ENCODE assay signal across 27 mouse cellular contexts in genomic region chr6:57567630-57568029, GRCm38 (mm10).
"Had no signal": no experiment of that assay in that cellular context is flagged by ENCODE, and none has a peak within 500 bp of the region (broad histone marks: within the 10 kb centered on the region; RNA-seq: fewer than 3 reads in every experiment).

No protein-coding gene starts in this region.

- H3K4me3 ChIP-seq: gastrocnemius, adult 2 months; heart, adult 2 months; heart, embryonic 13.5 days; heart, embryonic 15.5 days; hindbrain, embryonic 13.5 days; hindbrain, embryonic 15.5 days; kidney, embryonic 15.5 days; layer of hippocampus, adult 2 months; left cerebral cortex, adult 2 months; limb, embryonic 10.5 days; limb, embryonic 12.5 days; liver, embryonic 13.5 days; liver, embryonic 15.5 days had no signal

- H3K9me3 ChIP-seq: heart, embryonic 13.5 days; heart, embryonic 15.5 days; hindbrain, embryonic 13.5 days; hindbrain, embryonic 15.5 days; kidney, embryonic 15.5 days; limb, embryonic 10.5 days; limb, embryonic 12.5 days; liver, embryonic 13.5 days; liver, embryonic 15.5 days had no signal

- H3K27me3 ChIP-seq: heart, embryonic 13.5 days; heart, embryonic 15.5 days; hindbrain, embryonic 13.5 days; hindbrain, embryonic 15.5 days; kidney, embryonic 15.5 days; limb, embryonic 12.5 days; liver, embryonic 13.5 days; liver, embryonic 15.5 days had no signal

- H3K27ac ChIP-seq: gastrocnemius, adult 2 months; heart, adult 2 months; heart, embryonic 13.5 days; heart, embryonic 15.5 days; hindbrain, embryonic 13.5 days; hindbrain, embryonic 15.5 days; hindbrain, postnatal 0 days; kidney, embryonic 15.5 days; kidney, postnatal 0 days; layer of hippocampus, adult 2 months; left cerebral cortex, adult 2 months; limb, embryonic 10.5 days; limb, embryonic 12.5 days; liver, embryonic 13.5 days; liver, embryonic 15.5 days had no signal

- DNase-seq: gastrocnemius, adult 2 months; gastrocnemius, postnatal 10 days; gastrocnemius, postnatal 25 days; heart, adult 11 months; heart, adult 2 months; heart, postnatal 14 days; heart, postnatal 36 days; kidney, adult 11 months; kidney, adult 2 months; kidney, adult 9 months; kidney, postnatal 25 days; kidney, postnatal 4 days; liver; liver, embryonic 13.5 days had no signal

- H3K36me3 ChIP-seq: heart, embryonic 13.5 days; heart, embryonic 15.5 days; hindbrain, embryonic 13.5 days; hindbrain, embryonic 15.5 days; kidney, embryonic 15.5 days; limb, embryonic 10.5 days; limb, embryonic 12.5 days; liver, embryonic 13.5 days; liver, embryonic 15.5 days had no signal

- H3K4me1 ChIP-seq: heart, embryonic 13.5 days; heart, embryonic 15.5 days; hindbrain, embryonic 13.5 days; hindbrain, embryonic 15.5 days; kidney, embryonic 15.5 days; limb, embryonic 10.5 days; limb, embryonic 12.5 days; liver, embryonic 13.5 days; liver, embryonic 15.5 days had no signal

- H3K9ac ChIP-seq: heart, embryonic 13.5 days; heart, embryonic 15.5 days; hindbrain, embryonic 13.5 days; hindbrain, embryonic 15.5 days; kidney, embryonic 15.5 days; limb, embryonic 12.5 days; liver, embryonic 13.5 days; liver, embryonic 15.5 days had no signal

- ATAC-seq: hindbrain, postnatal 0 days; intestine, embryonic 16.5 days had no signal
